Mouse (Mus musculus) embryo, embryonic 11.5 days (tissue): ENCODE measurements around the gene Vamp3.
"Not testable (repeated sequence)": the region's sequence is repeated elsewhere in the genome, so short reads cannot be mapped to it uniquely, and the experiment has no call there.

Experiments used
- DNase-seq: peaks from one replicate; pipeline ENCODE4 v3.0.0-alpha.2; 2012; ENCODE audit warnings: low read depth, low spot score

The Vamp3 gene

DNA sequence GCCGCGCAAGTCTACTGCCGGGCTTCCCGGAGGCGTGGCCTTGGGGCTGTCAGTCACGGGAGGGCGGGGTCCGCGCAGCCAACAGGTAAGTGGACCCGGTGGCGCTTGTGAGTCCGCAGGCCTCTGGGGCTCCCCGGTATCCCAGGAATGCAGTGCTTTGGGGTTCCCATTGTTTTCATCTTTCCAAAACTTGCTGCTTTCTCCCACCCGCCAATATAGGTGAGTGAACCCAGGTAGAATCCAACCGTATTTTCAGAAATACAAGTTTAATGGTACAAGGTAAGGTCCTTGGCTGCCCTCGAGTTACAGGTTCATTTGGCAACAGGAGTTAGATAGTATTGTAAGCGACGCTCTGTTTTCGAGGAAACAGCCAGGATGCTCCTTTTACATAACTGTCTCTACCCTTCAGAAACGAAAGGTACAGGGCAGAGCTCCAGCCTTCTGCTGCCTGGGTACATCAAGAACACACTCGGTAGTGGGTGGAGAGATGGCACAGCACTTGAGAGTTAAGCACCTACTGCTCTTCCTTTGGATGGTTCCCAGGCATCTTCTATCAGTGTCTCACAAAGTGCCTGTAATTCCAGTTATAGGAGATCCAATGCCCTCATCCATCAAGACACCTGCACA, 12.7 kb downstream of the Vamp3 start:
- no peak for DNase-seq

DNA sequence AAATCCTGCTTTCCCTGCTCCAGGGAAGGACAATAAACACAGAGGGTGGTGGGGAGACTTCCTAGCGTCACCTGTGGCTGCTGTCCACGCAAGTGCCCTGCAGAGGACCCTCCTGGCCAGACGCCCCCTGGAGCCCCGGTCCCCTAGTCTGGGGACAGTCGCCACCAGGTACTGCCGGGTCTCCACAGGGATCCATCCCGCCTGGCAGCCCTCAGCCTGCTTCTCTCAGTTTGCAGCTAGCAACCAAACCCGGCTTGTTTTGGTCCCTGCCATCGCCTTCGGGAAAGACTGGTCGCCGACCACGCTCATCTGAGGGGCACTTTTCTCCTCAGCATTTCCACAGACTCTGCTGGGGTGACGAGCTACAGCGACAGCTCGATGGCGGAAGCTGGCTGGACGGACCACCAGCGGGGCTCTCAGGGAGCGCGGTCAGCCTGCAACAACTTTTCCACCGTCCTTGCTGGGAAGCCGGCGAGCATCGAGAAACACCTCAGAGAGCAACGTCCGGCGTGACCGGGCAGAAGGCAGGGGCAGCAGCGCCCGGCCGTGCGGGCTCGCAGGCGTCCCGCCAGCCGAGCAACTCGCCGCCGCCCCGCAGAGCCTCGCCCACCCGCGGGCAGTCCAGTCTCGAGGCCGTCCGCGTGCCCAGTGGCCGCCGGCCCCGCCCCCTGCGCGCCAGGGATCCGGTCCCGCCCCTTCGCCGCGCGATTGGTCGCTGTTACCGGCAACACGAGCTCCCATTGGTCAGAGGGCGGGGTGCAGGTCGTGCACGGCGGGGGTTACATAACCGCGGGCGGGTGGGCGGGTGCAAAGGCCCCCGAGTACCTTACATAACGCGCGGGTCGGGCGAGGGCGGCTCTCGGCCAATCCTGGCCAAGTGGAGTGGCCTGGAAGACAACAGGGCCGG, 13.5 kb downstream of the Vamp3 start, which contains the start of gene Per3:
TSS of gene Per3 (minus strand) at position 629 of the 907 bp plus-strand sequence.
- peak; percentile 90 for DNase-seq

DNA sequence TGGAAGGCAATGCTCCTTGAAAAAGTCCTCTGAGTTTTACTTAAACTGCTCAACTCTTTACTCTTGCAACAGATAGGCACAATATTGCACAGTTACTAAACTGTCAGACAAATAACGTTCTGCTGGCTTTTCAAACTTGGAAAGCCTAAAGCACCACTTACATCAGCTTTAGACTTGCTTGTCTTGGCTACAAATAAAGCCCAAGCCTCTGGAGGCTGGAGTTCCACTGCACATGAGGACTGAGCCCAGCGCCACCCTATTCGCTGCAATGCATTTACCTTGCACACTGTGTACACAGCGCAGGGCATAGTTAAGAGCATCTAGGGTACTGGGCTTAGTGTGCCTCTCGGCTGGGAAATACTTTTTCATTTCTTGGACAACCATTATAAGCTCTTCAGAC, 14.5 kb downstream of the Vamp3 start:
- no peak for DNase-seq

GRCm38 (mm10) chr4:151041506-151041905, 16.3 kb downstream of the Vamp3 start:
- DNase-seq, result no peak

GRCm38 (mm10) chr4:151037800-151038199, 20.0 kb downstream of the Vamp3 start:
- no peak for DNase-seq

DNA sequence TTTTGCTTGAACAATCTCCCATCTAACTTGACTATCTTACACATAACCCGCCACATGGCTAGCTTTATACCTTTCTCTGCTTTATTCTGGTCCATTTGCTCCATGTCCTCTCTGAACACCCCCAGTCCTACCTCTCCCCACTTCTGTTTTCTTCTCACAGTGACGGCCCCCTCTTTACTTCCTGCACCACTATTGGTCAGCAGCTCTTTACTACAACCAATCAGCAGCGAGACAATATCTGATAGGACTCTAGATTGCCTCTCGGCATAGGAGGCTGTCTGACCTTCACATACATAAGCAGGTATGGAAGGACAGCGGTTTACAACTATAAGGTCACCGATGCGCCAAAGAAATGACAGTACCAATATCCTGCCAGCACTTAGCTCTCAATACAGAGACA, 21.2 kb downstream of the Vamp3 start:
- no peak for DNase-seq

DNA sequence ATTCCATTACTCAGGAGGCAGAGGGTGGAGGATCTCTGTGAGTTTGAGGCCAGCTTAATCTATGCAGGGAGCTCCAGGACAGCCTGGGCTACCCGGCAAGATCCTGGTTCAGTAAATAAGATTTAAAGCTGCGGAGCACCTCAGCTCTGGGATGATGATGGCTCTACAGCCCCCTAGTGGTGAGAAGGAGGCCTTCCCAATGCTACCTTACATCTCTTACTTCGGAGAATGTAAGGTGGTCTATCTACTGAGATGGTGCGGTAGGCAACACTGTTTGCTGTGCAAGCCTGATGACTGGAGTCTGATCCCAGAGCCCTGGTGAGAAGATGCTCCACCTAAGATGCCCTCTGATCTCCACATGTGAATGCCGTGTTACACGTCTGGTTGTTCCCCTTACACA, 30.8 kb downstream of the Vamp3 start:
- no peak for DNase-seq

GRCm38 (mm10) chr4:151024152-151024551, 33.6 kb downstream of the Vamp3 start:
- no peak for DNase-seq

GRCm38 (mm10) chr4:151017356-151017755, 40.4 kb downstream of the Vamp3 start:
- not testable (repeated sequence) for DNase-seq

GRCm38 (mm10) chr4:151015946-151016345, 41.8 kb downstream of the Vamp3 start:
- no peak for DNase-seq

- DNase-seq, result no peak
Measured at GRCm38 (mm10) chr4:151010316-151010715, 47.4 kb downstream of the Vamp3 start.

- DNase-seq, result peak; percentile 9
Measured at GRCm38 (mm10) chr4:151006945-151007344, 50.8 kb downstream of the Vamp3 start.

- no peak for DNase-seq
Measured at GRCm38 (mm10) chr4:151005656-151006318, 52.0 kb downstream of the Vamp3 start.

- no peak for DNase-seq
Measured at GRCm38 (mm10) chr4:151001397-151001796, 56.4 kb downstream of the Vamp3 start.

GRCm38 (mm10) chr4:150998626-150999025, 59.1 kb downstream of the Vamp3 start:
- DNase-seq, result no peak
